Mouse (Mus musculus) large intestine, adult 2 months (tissue): ENCODE data around the gene Nsun7. TPM values are rescaled to one million over a fixed set of nuclear protein-coding genes. Genes with fewer than 3 reads are reported as not detected.

ENCODE experiments used
- DNase-seq: peaks from one replicate; pipeline ENCODE4 v3.0.0-alpha.2; 2012; ENCODE audit warnings: low read depth, low spot score
- WGBS: fragments of 180-500 bp; shearing (Covaris S2); methylation state at CpG from one replicate; pipeline ENCODE4 v1.1.7; 2018; 5-methylcytosine and 5-hydroxymethylcytosine counted together
- polyA plus RNA-seq: library from polyadenylated mRNA; depleted of rRNA; stranded (reverse); fragments of >200 nt; gene quantifications from 2 replicates; pipeline ENCODE4 v1.2.3, GENCODE M21; 2012

Gene Nsun7
- polyA plus RNA-seq, 1 experiment: not detected

DNA sequence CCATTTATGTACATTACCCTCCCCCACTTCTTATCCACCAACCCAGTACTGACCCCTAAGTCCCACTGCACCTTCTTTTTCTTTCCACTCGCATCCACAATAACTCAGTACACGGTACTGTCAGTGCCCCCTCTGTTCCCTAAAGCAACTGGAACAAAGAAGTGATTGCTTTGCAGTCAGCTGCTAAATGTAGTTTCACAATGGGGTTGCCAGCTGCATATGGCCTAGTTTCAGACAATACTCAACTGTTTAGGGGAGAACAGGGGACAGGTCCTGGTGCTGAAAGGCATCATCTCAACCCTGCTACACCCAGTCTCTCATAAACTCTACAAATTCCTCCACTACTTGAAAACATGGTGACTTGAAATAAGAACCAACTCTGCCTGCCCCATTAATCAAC, 11.4 kb downstream of the Nsun7 start:
- WGBS: 80% methylated on average over 2 of the region's 2 CpGs
- DNase-seq: no peak

DNA sequence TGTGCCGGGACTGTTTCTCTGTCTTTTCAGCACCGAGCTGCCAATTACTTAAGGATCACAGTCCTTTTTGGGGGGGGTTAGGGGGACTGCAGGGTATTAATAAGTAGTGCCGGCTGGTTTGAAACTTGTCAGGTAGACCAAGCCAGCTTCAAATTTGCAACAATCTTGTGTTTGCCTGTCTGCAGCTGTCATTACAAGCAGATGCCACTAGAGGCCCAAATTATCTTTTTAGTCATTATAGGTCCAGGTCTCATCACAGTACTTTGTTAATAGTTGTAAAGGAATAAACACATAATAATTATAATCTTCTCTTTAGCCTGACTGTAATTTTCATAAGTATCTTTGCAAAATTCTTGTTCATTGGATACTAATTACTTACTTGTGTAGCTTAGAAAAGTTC, 14.7 kb downstream of the Nsun7 start:
- WGBS: 63% methylated on average over 3 of the region's 3 CpGs
- no peak for DNase-seq

DNA sequence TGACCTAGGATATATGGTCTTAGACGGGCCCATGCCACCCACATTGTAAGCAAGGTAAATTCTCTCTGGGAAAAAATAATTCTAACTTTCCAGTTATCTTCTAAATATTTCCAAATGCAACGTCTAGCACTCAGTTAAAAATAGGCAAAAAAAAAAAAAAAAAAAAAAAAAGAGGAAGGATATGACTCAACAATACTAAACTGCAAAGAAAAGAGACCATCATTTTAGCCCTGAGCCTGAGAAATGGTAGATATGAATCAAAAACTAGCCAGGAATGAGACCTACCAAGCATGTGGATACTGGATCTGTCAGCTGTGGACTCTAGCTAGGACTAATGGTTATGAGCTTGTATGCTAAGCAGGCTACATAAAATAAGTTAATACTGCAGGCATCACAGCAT, 20.0 kb downstream of the Nsun7 start:
- WGBS: 65% methylated on average over 2 of the region's 2 CpGs
- DNase-seq: no peak

DNA sequence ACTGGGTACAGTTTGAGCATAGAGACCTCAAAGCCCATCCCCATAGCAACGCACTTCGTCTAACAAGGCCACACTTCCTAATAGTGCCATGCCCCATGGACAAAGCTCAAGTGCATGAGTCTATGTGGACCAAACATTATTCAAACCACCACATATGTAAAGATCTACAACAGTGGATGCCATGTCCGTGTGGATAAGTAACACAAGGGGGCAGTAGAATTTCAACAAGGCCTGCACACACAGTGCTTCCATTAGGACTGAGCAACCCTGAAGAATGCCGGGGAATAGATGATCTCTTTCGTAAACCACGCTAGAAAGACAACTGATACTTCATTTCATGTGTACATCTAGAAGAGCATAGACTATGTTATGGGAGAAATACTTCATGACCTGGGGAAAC, 21.0 kb downstream of the Nsun7 start:
- no peak for DNase-seq
- 79% methylated on average over 6 of the region's 6 CpGs for WGBS

DNA sequence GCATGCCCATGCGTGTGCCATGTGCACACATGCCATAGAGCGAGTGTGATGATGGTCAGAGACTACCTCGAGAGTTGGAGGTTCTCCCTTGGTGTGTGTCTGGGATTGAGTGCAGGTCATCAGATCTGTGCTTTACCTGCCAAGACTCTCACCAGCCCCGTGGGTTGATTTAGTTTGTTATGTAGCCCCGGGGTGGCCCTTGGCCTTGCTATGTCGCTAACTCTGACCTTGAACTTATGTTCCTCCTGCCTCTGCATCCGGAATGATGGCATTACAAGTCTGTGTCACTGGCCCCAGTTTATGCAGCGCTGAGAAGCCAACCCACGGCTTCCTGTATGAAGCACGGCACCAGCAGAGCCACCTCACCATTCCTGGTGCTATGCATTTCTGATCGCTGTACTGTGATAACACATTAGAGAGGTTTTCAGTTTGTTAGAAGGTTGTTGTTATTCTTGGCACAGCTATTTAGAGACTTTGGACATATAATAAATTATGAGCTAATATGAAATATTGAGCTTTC, 34.5 kb downstream of the Nsun7 start:
- 78% methylated on average over 11 of the region's 11 CpGs for whole genome bisulfite sequencing
- no peak for DNase-seq

DNA sequence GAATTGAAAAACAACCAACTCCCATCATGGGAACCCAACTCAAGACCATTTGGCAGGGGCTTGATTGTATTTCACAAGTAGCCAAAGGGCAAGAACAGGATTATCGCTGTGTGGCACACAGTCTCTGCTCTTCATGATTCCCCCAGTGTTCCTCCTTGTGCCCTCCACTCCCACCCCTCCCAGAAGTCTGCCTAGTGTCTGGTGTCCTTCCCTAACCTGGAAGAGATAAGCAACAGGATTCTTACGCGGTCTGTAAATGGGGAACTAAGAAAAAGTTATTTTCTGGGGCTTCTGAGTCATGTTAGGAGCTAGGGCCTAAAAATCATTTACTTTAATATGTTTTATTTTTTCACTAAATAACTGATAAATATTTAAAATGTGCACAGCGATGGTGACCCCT, 35.3 kb downstream of the Nsun7 start:
- 91% methylated on average over 4 of the region's 4 CpGs for WGBS
- DNase-seq: no peak

DNA sequence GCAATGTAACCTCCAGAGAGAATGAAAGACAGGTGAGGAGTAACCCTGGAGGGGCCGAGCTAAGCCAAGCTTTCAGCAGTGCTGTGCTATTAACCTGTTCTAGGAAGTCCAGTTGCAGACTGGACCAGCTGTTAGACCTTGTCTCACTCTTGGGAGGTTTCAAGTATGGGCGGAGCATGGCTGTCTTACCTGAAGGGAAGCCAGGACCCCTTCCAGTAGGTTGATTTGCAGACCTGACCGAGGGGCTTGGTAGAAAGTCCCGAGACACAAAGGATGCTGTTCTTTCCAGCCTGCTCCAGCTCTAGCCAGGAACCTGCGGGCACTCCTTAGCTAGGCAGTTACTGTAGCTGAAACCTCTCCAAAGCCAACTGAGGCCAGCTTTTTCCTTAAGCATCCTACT, 36.4 kb downstream of the Nsun7 start:
- 82% methylated on average over 5 of the region's 5 CpGs for WGBS
- DNase-seq: no peak

DNA sequence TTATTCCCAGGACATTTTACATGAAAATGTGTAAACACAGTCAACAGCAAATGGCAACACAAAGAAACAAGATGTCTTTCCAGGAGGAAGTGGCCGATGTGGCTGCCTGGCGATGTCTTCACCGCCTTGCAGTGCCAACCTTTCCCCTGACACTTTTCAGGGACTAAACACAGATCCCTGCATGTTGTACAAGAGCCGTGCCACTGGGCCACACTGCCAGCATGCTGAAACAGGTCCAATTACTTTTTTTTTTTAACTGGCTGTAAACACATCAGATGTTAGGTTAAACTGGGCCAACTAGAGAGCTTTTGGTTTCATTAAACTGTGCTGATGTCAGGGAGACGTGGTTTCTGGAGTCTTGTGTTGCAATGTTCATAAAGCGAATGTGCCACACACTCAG, 39.2 kb downstream of the Nsun7 start:
- DNase-seq: no peak
- WGBS: 85% methylated on average over 6 of the region's 6 CpGs

DNA sequence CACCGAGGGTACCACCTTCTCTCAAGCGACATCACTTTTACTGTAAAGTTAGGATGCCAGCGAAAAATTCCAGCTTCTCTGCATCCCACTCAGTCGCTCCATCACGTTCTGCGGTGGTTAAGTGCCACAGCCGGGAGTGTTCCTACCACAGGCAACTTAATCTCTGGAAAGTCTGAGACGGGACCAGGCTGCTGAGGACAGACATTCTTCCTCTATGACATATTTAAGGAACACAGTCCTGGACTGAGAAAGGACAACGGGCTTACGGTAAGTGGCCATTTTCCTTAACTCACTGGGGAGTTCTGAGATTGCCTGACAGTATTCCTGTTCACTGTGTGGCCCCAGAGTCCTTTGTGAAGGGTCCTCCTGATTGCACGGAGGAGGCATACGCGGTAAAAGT, 40.9 kb downstream of the Nsun7 start:
- no peak for DNase-seq
- WGBS: 94% methylated on average over 13 of the region's 13 CpGs

DNA sequence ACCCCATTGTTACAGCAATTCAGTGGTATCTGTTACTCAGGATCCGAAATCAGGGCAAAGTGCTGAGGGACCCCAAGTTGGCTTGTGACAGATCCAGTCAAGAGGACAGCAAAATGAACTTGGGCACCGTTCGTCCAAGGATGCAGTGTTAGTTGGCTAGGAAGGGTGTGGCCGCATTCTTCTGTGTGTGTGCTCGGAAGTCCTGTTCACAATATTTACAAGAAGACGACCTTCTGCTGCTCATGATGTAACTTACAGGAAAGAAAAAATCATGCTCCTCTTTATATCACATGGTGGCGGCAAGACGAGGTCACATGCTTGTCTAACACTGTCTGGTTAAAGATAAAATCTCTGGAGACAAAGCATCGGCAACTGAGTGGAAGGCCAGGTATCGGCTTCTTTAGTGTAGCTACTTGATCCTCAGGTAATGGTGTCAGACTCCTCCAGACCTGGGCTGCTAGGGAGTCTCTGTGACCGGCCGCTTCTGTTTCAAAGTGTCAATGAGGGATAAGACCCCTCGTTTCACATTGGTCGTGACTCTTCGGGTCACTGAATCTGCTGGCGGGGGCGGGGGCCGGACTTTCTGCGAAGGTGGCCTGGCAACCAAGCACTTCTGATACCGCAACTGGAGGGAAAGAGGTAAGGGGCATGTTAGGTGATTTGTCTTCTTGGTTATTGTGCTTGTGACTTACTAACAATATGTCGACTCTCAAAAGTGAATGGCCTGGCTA, 42.6 kb downstream of the Nsun7 start:
- 83% methylated on average over 21 of the region's 21 CpGs for WGBS
- DNase-seq: no peak

DNA sequence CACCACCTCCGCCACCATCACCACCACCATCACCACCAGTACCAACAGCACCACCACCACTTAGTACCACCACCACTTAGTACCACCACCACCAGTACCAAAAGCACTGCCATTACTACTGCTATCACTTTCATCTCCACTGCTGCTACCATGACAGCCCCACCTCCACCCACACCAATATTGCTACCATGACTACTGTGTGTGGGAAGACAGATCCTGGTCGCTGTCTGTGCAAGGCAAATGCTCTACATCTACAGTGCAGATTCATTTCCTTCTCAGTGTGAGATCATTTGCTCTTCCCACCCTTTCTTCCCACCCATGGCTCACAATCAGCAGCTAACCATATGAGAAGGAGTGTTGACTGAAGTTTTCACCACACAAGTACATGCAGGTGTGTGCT, 43.2 kb downstream of the Nsun7 start:
- WGBS: 97% methylated on average over 2 of the region's 2 CpGs
- no peak for DNase-seq

DNA sequence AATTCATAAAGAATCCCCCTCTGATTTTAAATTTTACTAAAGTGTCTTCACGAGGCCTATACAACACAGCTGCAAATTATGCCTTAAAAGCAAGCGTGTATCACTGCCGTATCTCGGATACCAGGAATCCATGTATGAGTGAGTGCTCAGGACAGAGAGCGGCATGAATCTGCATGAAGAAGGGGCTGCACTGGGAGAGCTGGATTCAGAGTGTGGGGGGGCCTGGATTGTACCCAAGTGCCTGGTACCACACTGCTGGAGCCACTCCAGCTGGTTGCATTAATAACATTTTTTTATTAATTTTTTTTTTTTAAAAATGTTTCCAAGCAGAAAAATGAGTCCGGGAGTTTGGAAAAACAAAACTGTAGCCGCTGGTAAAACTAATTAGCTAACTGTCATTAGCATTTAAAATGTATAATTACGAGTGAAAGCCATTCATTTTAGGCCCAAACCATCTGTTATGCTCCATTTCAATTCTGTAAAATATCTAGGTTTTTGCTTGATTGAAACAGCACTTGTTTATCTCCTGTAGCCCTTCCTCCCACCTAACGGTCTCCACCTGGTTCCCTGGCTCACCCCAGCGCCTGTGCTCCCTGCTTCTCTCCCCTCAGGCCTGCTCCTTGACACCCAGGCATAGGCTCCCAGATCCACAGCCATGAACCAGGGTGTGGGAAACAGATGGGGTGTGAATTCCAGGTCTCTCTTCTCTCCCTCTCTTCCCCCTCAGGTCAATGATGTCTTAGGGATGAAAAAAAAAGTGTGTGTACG, 44.8 kb downstream of the Nsun7 start:
- WGBS: 94% methylated on average over 11 of the region's 11 CpGs
- no peak for DNase-seq

DNA sequence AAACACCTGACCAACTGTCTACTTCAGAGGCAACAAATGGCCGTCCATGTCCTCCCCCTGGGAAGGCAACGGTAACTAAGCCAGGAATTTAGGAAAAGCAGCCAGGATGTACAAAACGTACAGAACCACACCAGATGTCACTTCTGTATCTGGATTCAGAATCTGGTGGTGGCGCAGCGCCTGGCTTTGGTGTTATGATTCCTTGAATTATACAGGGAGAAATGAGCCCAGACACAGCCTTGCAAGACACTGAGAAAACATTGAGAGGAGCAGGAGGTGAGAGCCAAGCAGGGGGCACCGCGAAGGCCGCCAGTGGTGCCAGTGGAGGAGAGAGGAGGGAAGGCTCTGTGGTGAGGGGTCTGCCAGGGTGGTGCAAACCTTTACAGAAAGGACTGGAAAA, 45.8 kb downstream of the Nsun7 start:
- WGBS: 89% methylated on average over 8 of the region's 8 CpGs
- no peak for DNase-seq

DNA sequence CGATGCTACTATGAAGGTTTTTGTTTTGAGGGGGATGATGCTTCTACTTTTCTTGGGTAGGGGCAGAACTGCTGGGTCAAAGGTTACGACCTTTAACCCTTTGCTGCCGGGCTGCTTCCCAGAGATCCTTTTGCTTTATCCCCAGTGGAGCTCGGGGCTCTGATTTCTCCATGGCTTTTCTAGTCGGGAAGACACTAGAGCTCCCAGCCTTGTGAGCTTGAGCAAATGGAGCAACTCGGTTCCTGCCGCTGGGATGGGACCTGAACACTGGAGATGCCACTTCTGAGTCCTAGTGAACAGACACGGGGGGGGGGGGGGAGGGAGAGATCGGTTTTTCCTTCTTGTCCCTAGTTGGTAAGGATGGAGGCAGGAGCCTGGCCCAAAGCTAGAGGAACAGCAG, 50.6 kb downstream of the Nsun7 start:
- no peak for DNase-seq
- 83% methylated on average over 9 of the region's 9 CpGs for WGBS

DNA sequence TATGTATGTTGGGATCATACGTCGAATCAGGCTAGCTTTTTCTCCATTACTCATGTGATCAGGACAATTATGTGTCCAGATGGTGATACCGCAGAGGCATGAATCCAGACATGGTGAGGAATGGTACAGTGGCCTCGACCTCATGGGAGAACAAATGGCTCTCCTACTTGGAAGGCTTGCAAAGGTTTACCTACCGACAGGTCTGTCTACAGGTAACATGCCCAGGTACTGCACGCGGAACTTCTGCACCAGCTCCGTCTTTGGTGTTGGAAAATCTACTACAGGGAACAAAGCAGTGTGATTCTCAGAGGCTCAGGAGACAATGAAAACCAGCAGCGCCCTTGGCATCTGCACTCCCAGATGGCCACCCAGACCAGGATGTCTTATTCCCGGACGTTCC, 51.1 kb downstream of the Nsun7 start:
- no peak for DNase-seq
- WGBS: 94% methylated on average over 11 of the region's 11 CpGs

DNA sequence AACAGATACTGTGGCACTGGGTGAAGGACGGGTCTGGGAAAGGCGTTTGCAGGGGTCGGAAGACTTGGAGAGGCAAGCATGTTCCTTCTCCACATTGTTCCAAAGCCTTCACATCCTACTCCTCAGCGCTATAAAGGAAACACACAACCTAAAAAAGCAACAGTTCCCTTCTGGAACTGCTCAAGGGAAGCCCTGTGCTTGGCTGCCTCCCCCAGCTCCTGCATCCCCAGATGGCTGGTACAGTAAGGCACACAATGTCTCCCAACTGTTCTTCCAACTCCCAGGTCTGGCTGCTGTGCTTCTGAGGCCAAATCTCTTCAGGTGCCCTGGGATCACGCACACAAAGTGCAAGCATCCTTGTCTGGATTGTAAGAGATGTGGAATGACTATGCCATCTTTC, 56.1 kb downstream of the Nsun7 start:
- no peak for DNase-seq
- WGBS: 91% methylated on average over 5 of the region's 5 CpGs

DNA sequence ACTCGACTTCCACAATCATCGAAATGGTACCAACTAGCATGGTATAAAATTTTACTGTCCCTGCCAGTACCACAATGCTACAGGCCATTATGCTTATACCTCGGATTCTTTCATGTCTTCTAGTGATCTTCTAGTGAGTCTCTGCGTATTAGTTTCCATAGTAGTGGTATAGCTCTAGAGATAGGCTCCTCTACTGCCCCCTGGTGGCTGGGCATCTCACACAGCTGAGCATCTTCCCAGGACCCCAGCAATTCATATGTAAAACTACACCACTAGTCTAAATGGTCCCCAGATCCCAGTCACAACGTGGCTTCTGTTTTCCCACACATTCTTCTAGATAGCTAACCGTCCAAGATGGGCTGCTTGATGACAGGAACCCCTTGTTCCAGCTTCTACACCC, 59.6 kb downstream of the Nsun7 start:
- no peak for DNase-seq
- WGBS: 68% methylated on average over 6 of the region's 6 CpGs

DNA sequence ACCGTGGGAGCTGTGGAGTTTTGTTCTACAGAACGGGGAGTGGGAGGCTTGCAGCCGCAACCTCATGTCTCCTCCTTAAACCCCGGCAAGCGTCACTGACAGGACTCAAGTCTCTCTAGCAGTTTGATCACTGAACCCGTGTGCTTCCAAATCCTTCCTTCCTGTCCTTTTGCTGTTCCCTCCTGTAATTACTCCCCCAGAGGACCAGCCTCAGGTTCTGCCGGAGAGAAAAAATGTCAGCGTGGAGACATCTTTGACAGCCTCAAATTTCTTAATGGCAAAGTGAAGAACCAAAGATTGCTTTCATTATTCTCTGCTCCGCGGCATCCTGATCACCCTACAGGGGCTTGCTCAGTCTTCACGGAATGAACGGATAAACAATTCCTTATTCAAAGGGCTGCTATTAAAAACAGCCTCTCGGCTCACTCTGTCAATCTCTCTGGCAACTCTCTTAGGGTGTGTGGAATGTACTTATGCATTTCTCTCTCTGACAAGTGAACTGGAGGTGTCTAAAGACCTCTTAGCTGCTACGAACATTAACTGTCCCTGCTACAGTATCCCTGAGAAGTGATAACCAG, 60.2 kb downstream of the Nsun7 start:
- DNase-seq: no peak
- 76% methylated on average over 14 of the region's 14 CpGs for WGBS

DNA sequence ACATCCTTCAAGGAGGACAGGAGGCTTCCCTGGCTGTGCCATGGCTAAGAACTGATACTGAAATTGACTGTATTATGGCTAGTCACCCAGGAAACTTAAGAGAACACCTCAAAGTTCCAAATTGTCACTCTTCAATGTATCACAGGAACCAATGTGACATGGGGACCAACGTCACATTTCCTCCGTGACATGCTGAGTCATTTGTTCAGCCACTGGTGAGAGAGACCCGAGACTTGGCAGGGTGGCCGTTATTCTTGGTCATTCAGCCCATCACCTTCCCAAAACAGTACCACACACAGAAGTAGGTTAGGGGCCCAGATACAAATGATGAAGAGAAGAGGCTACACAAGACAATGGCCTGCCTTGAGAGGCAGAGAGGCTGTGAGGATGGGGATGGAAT, 63.4 kb downstream of the Nsun7 start:
- WGBS: 84% methylated on average over 4 of the region's 4 CpGs
- DNase-seq: no peak

DNA sequence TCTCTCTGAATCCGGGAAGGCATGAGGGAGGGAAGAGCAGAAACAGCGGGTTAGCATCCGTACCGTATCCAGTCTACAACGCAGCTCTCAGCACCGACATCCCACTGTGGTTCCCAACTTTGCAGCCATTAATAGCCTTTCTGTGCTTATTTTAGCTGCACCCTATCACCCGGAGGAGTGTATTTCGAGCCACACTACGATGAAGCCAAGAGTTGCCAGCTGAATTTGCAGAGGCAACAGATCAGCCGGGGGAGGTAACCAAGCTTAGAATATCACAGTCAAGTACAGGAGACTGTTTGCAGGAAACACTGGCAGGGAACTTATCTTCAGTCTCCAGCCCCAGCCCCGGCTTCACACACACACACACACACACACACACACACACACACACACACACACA, 63.9 kb downstream of the Nsun7 start:
- 79% methylated on average over 11 of the region's 11 CpGs for WGBS
- no peak for DNase-seq

DNA sequence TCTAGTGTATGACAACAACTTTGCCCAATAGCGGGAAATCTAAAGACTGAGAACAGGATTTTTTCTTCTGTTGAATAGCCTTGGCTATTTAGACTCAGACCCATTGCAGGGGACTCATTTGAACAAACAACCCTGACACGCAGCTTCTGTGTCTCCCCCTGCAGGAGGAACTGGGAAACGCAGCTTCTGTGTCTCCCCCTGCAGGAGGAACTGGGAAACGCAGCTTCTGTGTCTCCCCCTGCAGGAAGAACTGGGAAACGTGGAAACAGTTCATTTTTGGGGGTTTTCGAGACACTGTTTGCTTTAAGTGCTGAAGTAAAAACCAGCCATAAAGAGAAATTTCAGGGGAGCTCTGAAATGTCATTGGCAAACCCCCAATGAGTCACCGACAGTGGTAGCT, 66.7 kb downstream of the Nsun7 start:
- WGBS: 71% methylated on average over 7 of the region's 7 CpGs
- DNase-seq: no peak
